Mouse (Mus musculus) myocyte (in vitro differentiated cells): ENCODE measurements around the gene Fbrs.

Source experiments
- CEBPB ChIP-seq: IDR thresholded peaks from 2 replicates; pipeline ENCODE4 v1.6.1; 2011; ENCODE audit warnings: mild to moderate bottlenecking, moderate library complexity; ENCODE audit not compliant: poor library complexity, insufficient read depth, severe bottlenecking
- E2F4 ChIP-seq: IDR thresholded peaks from one replicate; pipeline ENCODE4 v1.6.1; 2011; ENCODE audit warnings: mild to moderate bottlenecking, control low read depth, moderate library complexity; ENCODE audit not compliant: insufficient read depth
- MAX ChIP-seq: IDR thresholded peaks from one replicate; pipeline ENCODE4 v1.6.1; 2011; ENCODE audit warnings: low read depth, mild to moderate bottlenecking, control low read depth
- MYOG ChIP-seq, 3 experiments: IDR thresholded peaks; one replicate each; pipeline ENCODE4 v1.6.1; 2011; ENCODE audit warnings: control low read depth in 2 of 3, low read depth in 2 of 3, mild to moderate bottlenecking in 2 of 3; ENCODE audit not compliant: insufficient read length in 2 of 3, control insufficient read depth in 1 of 3, insufficient read depth in 1 of 3
- POLR2A ChIP-seq: IDR thresholded peaks from one replicate; pipeline ENCODE4 v1.6.1; 2011; ENCODE audit warnings: low read depth, mild to moderate bottlenecking, control low read depth, moderate library complexity; ENCODE audit not compliant: insufficient read length
- REST ChIP-seq: IDR thresholded peaks from one replicate; pipeline ENCODE4 v1.6.1; 2011; ENCODE audit warnings: mild to moderate bottlenecking, control low read depth, moderate library complexity; ENCODE audit not compliant: insufficient read depth, insufficient read length
- TCF12 ChIP-seq: IDR thresholded peaks from one replicate; pipeline ENCODE4 v1.6.1; 2011; ENCODE audit warnings: mild to moderate bottlenecking, control low read depth; ENCODE audit not compliant: poor library complexity, insufficient read depth, severe bottlenecking
- TCF3 ChIP-seq: IDR thresholded peaks from one replicate; pipeline ENCODE4 v1.6.1; 2011; ENCODE audit warnings: low read depth, control low read depth; ENCODE audit not compliant: insufficient read length
- USF1 ChIP-seq: IDR thresholded peaks from one replicate; pipeline ENCODE4 v1.6.1; 2011; ENCODE audit warnings: low read depth, mild to moderate bottlenecking, control low read depth, moderate library complexity

- TF ChIP-seq POLR2A: no peak
- no peak for TF ChIP-seq MYOG (IDR thresholded peaks at IDR 0.05; ENCODE audit: control insufficient read depth in 1 of 3, insufficient read depth in 1 of 3, insufficient read length in 2 of 3, low read depth in 2 of 3)
- TF ChIP-seq MAX: no peak
- TF ChIP-seq CEBPB: no peak
- TF ChIP-seq USF1: no peak
- no peak for TF ChIP-seq REST
- no peak for TF ChIP-seq TCF12
- no peak for TF ChIP-seq TCF3
- no peak for TF ChIP-seq E2F4
Observed at GRCm38 (mm10) chr7:127437724-127438123, 41.3 kb upstream of the Fbrs start.
